In genomic region chr16:75593501-75594183, GRCm38 (mm10) we compare ENCODE assay signal across 7 mouse cellular contexts. TPM values are rescaled to one million over a fixed set of nuclear protein-coding genes. Genes with fewer than 3 reads are reported as not detected.
DNase-seq lines count a peak whose midpoint lies in the region; ATAC-seq and TF ChIP-seq lines count a peak whose summit lies in the region.

No protein-coding gene starts in this region.

- H3K4me1 ChIP-seq in lung, embryonic 15.5 days, result no peaks in the 10 kb centered on the region
- peaks cover 5% of the 10 kb centered on the region; the same call in 1 of the 2 replicates for H3K4me1 ChIP-seq in embryonic facial prominence, embryonic 14.5 days (ENCODE audit: control insufficient read depth, insufficient read depth, low read length)
- H3K4me1 ChIP-seq in limb, embryonic 11.5 days (ENCODE audit: control insufficient read depth, insufficient read depth, low read length), result no peaks in the 10 kb centered on the region
- H3K4me1 ChIP-seq in olfactory bulb, adult 2 months (ENCODE audit: control insufficient read depth, insufficient read depth, low read length), result 0 out of 2 replicates have a peak, but pooled peaks cover 3% of the 10 kb centered on the region

- no peak for DNase-seq in lung, postnatal 10 days
- DNase-seq in embryonic facial prominence, embryonic 14.5 days (ENCODE audit: low spot score), result no peak
- no peak for DNase-seq in limb, embryonic 11.5 days (ENCODE audit: low spot score)
- no peak for DNase-seq in cerebellum, adult 9-11 months
- DNase-seq in gastrocnemius, postnatal 14 days, result no peak

- intact Hi-C loops in gastrocnemius, postnatal 14 days (cut with DNase I; ENCODE audit: low total_unique reads), result no loop called here

- no peak for TF ChIP-seq POLR2A in olfactory bulb, adult 2 months (IDR thresholded peaks at IDR 0.05; ENCODE audit: insufficient read depth, low read depth, low read length)

- no peaks in the 10 kb centered on the region for H3K36me3 ChIP-seq in lung, embryonic 15.5 days
- no peaks in the 10 kb centered on the region for H3K36me3 ChIP-seq in embryonic facial prominence, embryonic 14.5 days (ENCODE audit: control insufficient read depth, insufficient read depth, low read length)
- no peaks in the 10 kb centered on the region for H3K36me3 ChIP-seq in limb, embryonic 11.5 days (ENCODE audit: control insufficient read depth, insufficient read depth, low read length)

- no peak overlapping the region for H3K27ac ChIP-seq in lung, embryonic 15.5 days
- H3K27ac ChIP-seq in embryonic facial prominence, embryonic 14.5 days (replicated peaks; ENCODE audit: low read depth, low read length), result no peak overlapping the region
- no peak overlapping the region for H3K27ac ChIP-seq in limb, embryonic 11.5 days (replicated peaks; ENCODE audit: low read depth, low read length)
- no peak overlapping the region for H3K27ac ChIP-seq in olfactory bulb, adult 2 months (ENCODE audit: insufficient read depth, low read depth, low read length)

- H3K4me3 ChIP-seq in lung, embryonic 15.5 days, result peak overlapping the region; percentile 78
- peak overlapping the region; percentile 74 for H3K4me3 ChIP-seq in embryonic facial prominence, embryonic 14.5 days (ENCODE audit: low read depth, low read length)
- H3K4me3 ChIP-seq in limb, embryonic 11.5 days (ENCODE audit: low read depth, low read length), result peak overlapping the region; percentile 70
- H3K4me3 ChIP-seq in olfactory bulb, adult 2 months (ENCODE audit: insufficient read depth, low read depth, low read length), result peak overlapping the region; percentile 14; the same call in 1 of the 2 replicates

- no peaks in the 10 kb centered on the region for H3K9me3 ChIP-seq in lung, embryonic 15.5 days
- H3K9me3 ChIP-seq in embryonic facial prominence, embryonic 14.5 days (ENCODE audit: control insufficient read depth, low read length), result no peaks in the 10 kb centered on the region
- H3K9me3 ChIP-seq in limb, embryonic 11.5 days (ENCODE audit: control insufficient read depth, low read length), result no peaks in the 10 kb centered on the region

- peaks cover 2% of the 10 kb centered on the region; the same call in 1 of the 2 replicates for H3K27me3 ChIP-seq in lung, embryonic 15.5 days
- H3K27me3 ChIP-seq in embryonic facial prominence, embryonic 14.5 days (replicated peaks; ENCODE audit: control insufficient read depth, insufficient read depth, low read length), result peaks cover 9% of the 10 kb centered on the region; the same call in 1 of the 2 replicates
- no peaks in the 10 kb centered on the region for H3K27me3 ChIP-seq in limb, embryonic 11.5 days (ENCODE audit: control insufficient read depth, insufficient read depth, low read length)

- peak overlapping the region; percentile 90 for H3K4me2 ChIP-seq in lung, embryonic 15.5 days
- H3K4me2 ChIP-seq in embryonic facial prominence, embryonic 14.5 days (ENCODE audit: low read depth, low read length), result peak overlapping the region; percentile 84
- H3K4me2 ChIP-seq in limb, embryonic 11.5 days (ENCODE audit: low read depth, severe bottlenecking), result peak overlapping the region; percentile 88

- no peak for ATAC-seq in lung, embryonic 15.5 days (ENCODE audit: borderline replicate concordance, extremely low read depth, low FRiP score, low TSS enrichment)
- peak; percentile 11; the same call in 1 of the 2 replicates for ATAC-seq in embryonic facial prominence, embryonic 14.5 days (ENCODE audit: low read depth)
- no peak for ATAC-seq in limb, embryonic 11.5 days (ENCODE audit: insufficient number of reproducible peaks, low FRiP score, low TSS enrichment, low read depth)

- no peak for TF ChIP-seq CTCF in olfactory bulb, adult 2 months (IDR thresholded peaks at IDR 0.05; ENCODE audit: insufficient read depth, low read depth, low read length)

- 11% methylated on average over 15 of the region's 15 CpGs for WGBS in lung, embryonic 15.5 days
- 11% methylated on average over 15 of the region's 15 CpGs for WGBS in embryonic facial prominence, embryonic 14.5 days
- 19% methylated on average over 15 of the region's 15 CpGs for WGBS in limb, embryonic 11.5 days
- 6% methylated on average over 15 of the region's 15 CpGs for WGBS in olfactory bulb, adult 2 months

- H3K9ac ChIP-seq in lung, embryonic 15.5 days, result no peak overlapping the region
- H3K9ac ChIP-seq in embryonic facial prominence, embryonic 14.5 days (ENCODE audit: low read depth, low read length), result peak overlapping the region; percentile 64; the same call in 1 of the 2 replicates
- no peak overlapping the region for H3K9ac ChIP-seq in limb, embryonic 11.5 days (ENCODE audit: low read length)

RNA-seq across cellular contexts. Expression of gene Rbm11, which starts 1.0 kb away (rescaled TPM):
- 0.30 and 0.55 TPM in 2 replicates for polyA plus RNA-seq in lung, embryonic 15.5 days (2015; fragmentation: Nextera tagmentation; extraction: Ambion mirVana)
- polyA plus RNA-seq in embryonic facial prominence, embryonic 14.5 days (2014; fragmentation: Nextera tagmentation; extraction: Ambion mirVana), result 0.79 and 1.4 TPM in 2 replicates
- polyA plus RNA-seq in limb, embryonic 11.5 days (2014; fragmentation: Nextera tagmentation; extraction: Ambion mirVana), result 0.17 and 0.35 TPM in 2 replicates
- polyA plus RNA-seq in olfactory bulb, adult 2 months (2012; ENCODE audit: insufficient read depth, insufficient read length, low replicate concordance, missing spikeins), result not detected in 2 replicates
- total RNA-seq in gastrocnemius, postnatal 14 days (2021), result under 1 TPM in 1 of 2 experiments, not detected in 1; 0.08 TPM

RNA-seq across cellular contexts. Expression of gene Lipi, which starts 7.8 kb away (rescaled TPM):
- not detected in 2 replicates for polyA plus RNA-seq in lung, embryonic 15.5 days (2015; fragmentation: Nextera tagmentation; extraction: Ambion mirVana)
- polyA plus RNA-seq in embryonic facial prominence, embryonic 14.5 days (2014; fragmentation: Nextera tagmentation; extraction: Ambion mirVana), result 3.2 and 4.0 TPM in 2 replicates
- not detected in 2 replicates for polyA plus RNA-seq in limb, embryonic 11.5 days (2014; fragmentation: Nextera tagmentation; extraction: Ambion mirVana)
- not detected in 2 replicates for polyA plus RNA-seq in olfactory bulb, adult 2 months (2012; ENCODE audit: insufficient read depth, insufficient read length, low replicate concordance, missing spikeins)
- total RNA-seq in gastrocnemius, postnatal 14 days (2021), result not detected

Comparison
In these comparisons a context has a peak if more than half of its experiments do, and no peak if none do; other contexts are left out.
1. H3K4me3 ChIP-seq: peak in every context shown above with its lines; median percentile 78 in lung, embryonic 15.5 days; 74 in embryonic facial prominence, embryonic 14.5 days; 70 in limb, embryonic 11.5 days; 14 in olfactory bulb, adult 2 months.